Mouse (Mus musculus) hindbrain, postnatal 0 days (tissue): ENCODE results near the gene Dll1. TPM values are rescaled to one million over a fixed set of nuclear protein-coding genes. Genes with fewer than 3 reads are reported as not detected.
A peak's percentile ranks its signal among the peaks of the same experiment; 100 is the strongest.

Experiments
- ATAC-seq: fragments of 200-750 bp; cut with Nextera tagmentation; 2 replicates; pipeline ENCODE4 v1.8.0; 2017; ENCODE audit warnings: mild to moderate bottlenecking, moderate TSS enrichment, moderate library complexity
- DNase-seq: peaks from one replicate; pipeline ENCODE4 v3.0.0-alpha.2; 2015; ENCODE audit warnings: low spot score
- H3K27ac ChIP-seq: fragments of 300-500 bp; sonication (generic); 2 replicates; pipeline ENCODE4 v1.5.1; 2014; ENCODE audit warnings: mild to moderate bottlenecking
- H3K27me3 ChIP-seq: fragments of 300-500 bp; sonication (generic); 2 replicates; pipeline ENCODE4 v1.6.1; 2014; ENCODE audit warnings: low read length, mixed read lengths; ENCODE audit not compliant: insufficient read depth
- H3K36me3 ChIP-seq: fragments of 300-500 bp; sonication (generic); 2 replicates; pipeline ENCODE4 v1.6.1; 2014; ENCODE audit warnings: low read length, mixed read lengths; ENCODE audit not compliant: insufficient read depth
- H3K4me1 ChIP-seq: fragments of 300-500 bp; sonication (generic); 2 replicates; pipeline ENCODE4 v1.6.1; 2014; ENCODE audit warnings: antibody characterized with exemption, low read length, mixed read lengths; ENCODE audit not compliant: insufficient read depth
- H3K4me2 ChIP-seq: fragments of 300-500 bp; sonication (generic); 2 replicates; pipeline ENCODE4 v1.6.1; 2014; ENCODE audit warnings: low read depth, mild to moderate bottlenecking, low read length, moderate library complexity, mixed read lengths
- H3K4me3 ChIP-seq: fragments of 300-500 bp; sonication (generic); 2 replicates; pipeline ENCODE4 v1.5.1; 2014; ENCODE audit warnings: low read length
- H3K9ac ChIP-seq: fragments of 300-500 bp; sonication (generic); replicated peaks from 2 replicates; pipeline ENCODE4 v1.6.1; 2014; ENCODE audit warnings: mild to moderate bottlenecking, low read length, moderate library complexity, mixed read lengths
- H3K9me3 ChIP-seq: fragments of 300-500 bp; sonication (generic); 2 replicates; pipeline ENCODE4 v1.6.1; 2016; ENCODE audit warnings: low read length, mixed read lengths
- CTCF ChIP-seq: IDR thresholded peaks from 2 replicates; pipeline ENCODE4 v1.5.1; 2016; ENCODE audit warnings: antibody characterized with exemption, control low read depth, low read depth
- WGBS: fragments of 180-500 bp; shearing (Covaris S2); extraction: QIAGEN DNeasy Blood & Tissue Kit; methylation state at CpG from one replicate; pipeline ENCODE4 v1.1.7; 2014; 5-methylcytosine and 5-hydroxymethylcytosine counted together
- polyA plus RNA-seq: library from polyadenylated mRNA; unstranded; fragments of >200 nt; fragmentation: Nextera tagmentation; extraction: Ambion mirVana; gene quantifications from 2 replicates; pipeline ENCODE4 v1.2.1, GENCODE M21; 2015
- total RNA-seq: library from RNA; depleted of rRNA; stranded (reverse); fragments of >200 nt; gene quantifications from 2 replicates; pipeline ENCODE4 v1.2.3, GENCODE M21; 2014

Gene Dll1
- total and polyA plus RNA-seq, 2 experiments from 2014 or later, result 10.9 to 34.3 TPM

- Histone ChIP-seq H3K36me3 (no peaks in the 10 kb centered on the region), H3K27ac (no peak overlapping the region), H3K9ac (no peak overlapping the region), H3K4me2 (no peak overlapping the region), H3K9me3 (no peaks in the 10 kb centered on the region), H3K27me3 (no peaks in the 10 kb centered on the region), H3K4me1 (no peaks in the 10 kb centered on the region), H3K4me3 (no peak overlapping the region)
- ATAC-seq (no peak), DNase-seq (no peak)
- 80% methylated on average over 8 of the region's 8 CpGs for WGBS
- TF ChIP-seq CTCF, result no peak
Observed at GRCm38 (mm10) chr17:15389356-15389755, 12.7 kb upstream of the Dll1 start.

GRCm38 (mm10) chr17:15388892-15389291 is 12.2 kb upstream of the Dll1 start:
- ATAC-seq (no peak), DNase-seq (no peak)
- TF ChIP-seq CTCF, result no peak
- H3K9ac ChIP-seq, result no peak overlapping the region
- H3K4me3 ChIP-seq, result no peak overlapping the region
- H3K4me1 ChIP-seq, result no peaks in the 10 kb centered on the region
- no peaks in the 10 kb centered on the region for H3K36me3 ChIP-seq
- H3K27ac ChIP-seq, result no peak overlapping the region
- H3K4me2 ChIP-seq, result no peak overlapping the region
- 72% methylated on average over 4 of the region's 4 CpGs for WGBS
- H3K27me3 ChIP-seq, result no peaks in the 10 kb centered on the region
- H3K9me3 ChIP-seq, result no peaks in the 10 kb centered on the region

- no peak for ATAC-seq
- Histone ChIP-seq H3K4me2 (no peak overlapping the region), H3K36me3 (no peaks in the 10 kb centered on the region), H3K9ac (no peak overlapping the region), H3K4me3 (no peak overlapping the region), H3K27ac (no peak overlapping the region), H3K4me1 (peaks cover 15% of the 10 kb centered on the region), H3K27me3 (no peaks in the 10 kb centered on the region), H3K9me3 (no peaks in the 10 kb centered on the region)
- 94% methylated on average over 5 of the region's 5 CpGs for WGBS
- DNase-seq, result no peak
- TF ChIP-seq CTCF, result peak; percentile 32
Observed at GRCm38 (mm10) chr17:15383360-15383759, 6.7 kb upstream of the Dll1 start.

GRCm38 (mm10) chr17:15381869-15382660 is 5.4 kb upstream of the Dll1 start:
- H3K27ac ChIP-seq, result no peak overlapping the region
- TF ChIP-seq CTCF, result no peak
- no peak overlapping the region for H3K4me3 ChIP-seq
- 18% methylated on average over 7 of the region's 7 CpGs for WGBS
- no peaks in the 10 kb centered on the region for H3K9me3 ChIP-seq
- ATAC-seq, result no peak
- no peak overlapping the region for H3K9ac ChIP-seq
- H3K4me2 ChIP-seq, result no peak overlapping the region
- H3K4me1 ChIP-seq, result peaks cover 15% of the 10 kb centered on the region
- no peaks in the 10 kb centered on the region for H3K36me3 ChIP-seq
- no peak for DNase-seq
- H3K27me3 ChIP-seq, result no peaks in the 10 kb centered on the region

GRCm38 (mm10) chr17:15381092-15381860 is 4.6 kb upstream of the Dll1 start:
- no peak overlapping the region for H3K27ac ChIP-seq
- H3K27me3 ChIP-seq, result no peaks in the 10 kb centered on the region
- H3K9me3 ChIP-seq, result no peaks in the 10 kb centered on the region
- ATAC-seq (no peak; the same call in 1 of the 2 replicates), DNase-seq (no peak)
- no peaks in the 10 kb centered on the region for H3K36me3 ChIP-seq
- peaks cover 15% of the 10 kb centered on the region for H3K4me1 ChIP-seq
- no peak for TF ChIP-seq CTCF
- peak overlapping the region; percentile 31 for H3K9ac ChIP-seq
- peak overlapping the region; percentile 44 for H3K4me3 ChIP-seq
- H3K4me2 ChIP-seq, result peak overlapping the region; percentile 94
- WGBS, result 6% methylated on average over 22 of the region's 22 CpGs

GRCm38 (mm10) chr17:15380641-15381051 is 4.0 kb upstream of the Dll1 start:
- DNase-seq (peak; percentile 58), ATAC-seq (peak; percentile 15; the same call in 1 of the 2 replicates)
- H3K9me3 ChIP-seq, result no peaks in the 10 kb centered on the region
- peak overlapping the region; percentile 94 for H3K4me2 ChIP-seq
- peak overlapping the region; percentile 31 for H3K9ac ChIP-seq
- H3K36me3 ChIP-seq, result no peaks in the 10 kb centered on the region
- H3K4me3 ChIP-seq, result peak overlapping the region; percentile 44
- no peak for TF ChIP-seq CTCF
- WGBS, result under 1% methylated on average over 27 of the region's 27 CpGs
- H3K27ac ChIP-seq, result no peak overlapping the region
- peaks cover 15% of the 10 kb centered on the region for H3K4me1 ChIP-seq
- no peaks in the 10 kb centered on the region for H3K27me3 ChIP-seq
